Mouse (Mus musculus) spleen, adult 2 months (tissue): Measurements from ENCODE around the gene Rtf2.

ENCODE experiments used
- CTCF ChIP-seq: fragments of 200-500 bp; IDR thresholded peaks from 2 replicates; pipeline ENCODE4 v1.5.1; 2011; ENCODE audit warnings: mild to moderate bottlenecking, inconsistent platforms; ENCODE audit not compliant: insufficient read depth, insufficient read length, insufficient replicate concordance; ENCODE audit errors: extremely low read depth
- POLR2A ChIP-seq: fragments of 200-500 bp; IDR thresholded peaks from 2 replicates; pipeline ENCODE4 v1.6.1; 2011; ENCODE audit warnings: low read depth, low read length, inconsistent platforms

DNA sequence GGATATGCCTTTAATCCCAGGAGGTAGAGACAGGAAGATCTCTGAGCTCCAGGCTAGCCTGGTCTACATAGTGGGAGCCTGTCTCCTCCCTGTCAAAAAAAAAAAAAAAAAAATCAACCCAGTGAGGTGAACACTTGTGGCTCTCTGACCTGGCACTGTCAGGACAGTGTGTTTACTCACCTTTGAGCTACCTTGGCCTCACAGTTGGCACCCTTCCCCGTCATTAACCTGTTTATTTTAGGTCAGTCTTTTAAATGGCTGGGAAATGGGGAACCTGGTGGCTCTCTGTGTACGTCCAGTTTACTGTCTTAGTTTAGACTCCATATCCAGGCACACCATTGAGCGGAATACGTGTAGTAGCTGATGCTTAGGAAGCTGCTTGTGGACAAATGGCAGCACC lies 11.7 kb downstream of the Rtf2 start:
- TF ChIP-seq CTCF (no peak), POLR2A (no peak)
